ENCODE assay signal across 8 mouse cellular contexts in genomic region chr7:112679171-112679512, GRCm38 (mm10). TPM values are rescaled to one million over a fixed set of nuclear protein-coding genes. Genes with fewer than 3 reads are reported as not detected.
DNase-seq lines count a peak whose midpoint lies in the region; ATAC-seq and TF ChIP-seq lines count a peak whose summit lies in the region.

Gene Tead1 (plus strand): TSS chr7:112679318.

- DNase-seq in adrenal gland, postnatal 36 days = peak; percentile 98 to 99
- DNase-seq in embryo, embryonic 9.5 days (ENCODE audit: extremely low spot score) = peak; percentile 96
- peak; percentile 98 for DNase-seq in left cerebral cortex, postnatal 4 days
- DNase-seq in spleen, adult 2 months (ENCODE audit: low read depth in 1 of 2, low spot score in 2 of 2) = peak in 1 of 2 experiments; percentile 20

- H3K4me2 ChIP-seq in intestine, postnatal 0 days (replicated peaks; ENCODE audit: low read depth) = peak within 1 kb of the TSS; percentile 81
- H3K4me2 ChIP-seq in midbrain, embryonic 12.5 days (replicated peaks) = peak within 1 kb of the TSS; percentile 86

- peak within 1 kb of the TSS; percentile 86 for H3K4me3 ChIP-seq in intestine, postnatal 0 days (ENCODE audit: low read depth, low read length)
- peak within 1 kb of the TSS; percentile 94 for H3K4me3 ChIP-seq in midbrain, embryonic 12.5 days
- peak within 1 kb of the TSS; percentile 48; the same call in 1 of the 2 replicates for H3K4me3 ChIP-seq in spleen, adult 2 months (ENCODE audit: extremely low read depth, insufficient read depth, insufficient read length)

- no peaks in the 10 kb centered on the region for H3K4me1 ChIP-seq in intestine, postnatal 0 days (replicated peaks; ENCODE audit: control insufficient read depth, insufficient read depth, low read length)
- H3K4me1 ChIP-seq in midbrain, embryonic 12.5 days = peaks cover 31% of the 10 kb centered on the region
- peaks cover 2% of the 10 kb centered on the region; the same call in 1 of the 2 replicates for H3K4me1 ChIP-seq in spleen, adult 2 months (ENCODE audit: control insufficient read depth, insufficient read depth, insufficient read length)

- peak; percentile 67 for ATAC-seq in granulocyte monocyte progenitor cell, adult 5-6 weeks (replicated peaks; ENCODE audit: poor library complexity, severe bottlenecking)
- peak; percentile 89 for ATAC-seq in intestine, postnatal 0 days
- ATAC-seq in midbrain, embryonic 12.5 days (ENCODE audit: low FRiP score, low read depth) = peak; percentile 88
- ATAC-seq in monocyte, adult 5-6 weeks (replicated peaks; ENCODE audit: insufficient number of reproducible peaks, low FRiP score, low TSS enrichment, poor library complexity, severe bottlenecking) = no peak

- no peak for TF ChIP-seq POLR2A in spleen, adult 2 months (IDR thresholded peaks at IDR 0.05; ENCODE audit: low read depth, low read length)

- peak within 1 kb of the TSS; percentile 89 for H3K9ac ChIP-seq in intestine, postnatal 0 days (ENCODE audit: low read depth, low read length)
- H3K9ac ChIP-seq in midbrain, embryonic 12.5 days (replicated peaks) = peak within 1 kb of the TSS; percentile 90

- TF ChIP-seq CTCF in intestine, postnatal 0 days (IDR thresholded peaks at IDR 0.05; ENCODE audit: low read depth) = no peak
- no peak for TF ChIP-seq CTCF in spleen, adult 2 months (IDR thresholded peaks at IDR 0.05; ENCODE audit: extremely low read depth, insufficient read depth, insufficient read length, insufficient replicate concordance)

- H3K27me3 ChIP-seq in intestine, postnatal 0 days (replicated peaks; ENCODE audit: control insufficient read depth, insufficient read depth, low read length) = no peaks in the 10 kb centered on the region
- 0 out of 2 replicates have a peak, but pooled peaks cover 4% of the 10 kb centered on the region for H3K27me3 ChIP-seq in midbrain, embryonic 12.5 days
- peaks cover 10% of the 10 kb centered on the region for H3K27me3 ChIP-seq in spleen, adult 2 months (ENCODE audit: control insufficient read depth, insufficient read depth, low read length)

- no peaks in the 10 kb centered on the region; the same call in 1 of the 2 replicates for H3K36me3 ChIP-seq in intestine, postnatal 0 days (ENCODE audit: control insufficient read depth, insufficient read depth)
- H3K36me3 ChIP-seq in midbrain, embryonic 12.5 days = no peaks in the 10 kb centered on the region
- H3K36me3 ChIP-seq in spleen, adult 2 months (ENCODE audit: control insufficient read depth, insufficient read depth, low read length) = no peaks in the 10 kb centered on the region

- under 1% methylated on average over 42 of the region's 57 CpGs for WGBS in intestine, postnatal 0 days
- under 1% methylated on average over 35 of the region's 57 CpGs for WGBS in midbrain, embryonic 12.5 days
- WGBS in spleen, adult 2 months = 11% methylated on average over 55 of the region's 57 CpGs

- H3K27ac ChIP-seq in intestine, postnatal 0 days (ENCODE audit: low read depth, low read length) = peak within 1 kb of the TSS; percentile 95
- H3K27ac ChIP-seq in midbrain, embryonic 12.5 days (replicated peaks) = peak within 1 kb of the TSS; percentile 86
- peak within 1 kb of the TSS; percentile 74 for H3K27ac ChIP-seq in spleen, adult 2 months (ENCODE audit: insufficient read depth, low read length)

- H3K9me3 ChIP-seq in intestine, postnatal 0 days (ENCODE audit: control insufficient read depth) = no peaks in the 10 kb centered on the region
- no peaks in the 10 kb centered on the region for H3K9me3 ChIP-seq in midbrain, embryonic 12.5 days

- intact Hi-C loops in left cerebral cortex, postnatal 4 days (cut with DNase I) = no loop called here

RNA-seq across cellular contexts. Expression of gene Tead1, which starts in this region (rescaled TPM):
- total RNA-seq in adrenal gland, postnatal 36 days (2021) = 100 to 1,000 TPM in 1 of 2 experiments, 10 to 100 TPM in 1; 78.8 to 119 TPM
- total RNA-seq in granulocyte monocyte progenitor cell, adult 5-6 weeks (2014; fragmentation: Nextera tagmentation) = not detected in 2 replicates
- not detected in 2 replicates for total RNA-seq in granulocyte monocyte progenitor cell, adult 5-6 weeks (2017)
- polyA plus RNA-seq in intestine, postnatal 0 days (2015; fragmentation: Nextera tagmentation; extraction: Ambion mirVana) = 7.4 and 10.8 TPM in 2 replicates
- 10 to 100 TPM; 19.8 to 23.1 TPM for total RNA-seq in left cerebral cortex, postnatal 4 days (2021)
- polyA plus RNA-seq in midbrain, embryonic 12.5 days (2016; fragmentation: Nextera tagmentation; extraction: Ambion mirVana) = 20.5 and 24.6 TPM in 2 replicates
- polyA plus RNA-seq in spleen, adult 2 months (2012; rRNA removed) = 2.7 and 3.6 TPM in 2 replicates
- not detected in 3 replicates for total RNA-seq in monocyte, adult 5-6 weeks (2017)

Comparison
In these comparisons a context has a peak if more than half of its experiments do, and no peak if none do; other contexts are left out.
1. RNA of gene Tead1 (total RNA-seq): 78.8 to 119 TPM in adrenal gland, postnatal 36 days and 19.8 to 23.1 TPM in left cerebral cortex, postnatal 4 days; not detected in granulocyte monocyte progenitor cell, adult 5-6 weeks and not detected in monocyte, adult 5-6 weeks; every median in the first group is over 10 times any median in the second.
2. Peak in ATAC-seq in granulocyte monocyte progenitor cell, adult 5-6 weeks; RNA of the gene not detected or under 1 TPM.
3. Peak in every context shown above with its lines, with median percentiles within 50 percentile points of each other: H3K27ac ChIP-seq and H3K4me3 ChIP-seq.